Mouse (Mus musculus) stomach, postnatal 0 days (tissue): ENCODE results near the gene Ftl1.

ENCODE experiments used
- CTCF ChIP-seq: IDR thresholded peaks from 2 replicates; pipeline ENCODE4 v1.5.1; 2016; ENCODE audit warnings: antibody characterized with exemption, low read depth, mild to moderate bottlenecking, moderate library complexity
- EP300 ChIP-seq: optimal IDR thresholded peaks from 2 replicates; pipeline ENCODE3; 2016; ENCODE audit warnings: antibody characterized with exemption

- no peak for TF ChIP-seq CTCF
- TF ChIP-seq EP300: no peak
These were observed 728 bp downstream of the Ftl1 start for GRCm38 (mm10) chr7:45458748-45459563.
